Mouse (Mus musculus) adrenal gland, postnatal 25 days (tissue): ENCODE measurements at regions not wholly inside any gene's neighbourhood (a gene's known extent, or its start where the extent isn't known, plus 50 kb on each side); places are given as distances from the start of the nearest gene placed in this dataset.

ENCODE experiments used
- DNase-seq: peaks from one replicate; pipeline ENCODE4 v3.0.0; 2021; ENCODE audit warnings: mixed read lengths

DNA sequence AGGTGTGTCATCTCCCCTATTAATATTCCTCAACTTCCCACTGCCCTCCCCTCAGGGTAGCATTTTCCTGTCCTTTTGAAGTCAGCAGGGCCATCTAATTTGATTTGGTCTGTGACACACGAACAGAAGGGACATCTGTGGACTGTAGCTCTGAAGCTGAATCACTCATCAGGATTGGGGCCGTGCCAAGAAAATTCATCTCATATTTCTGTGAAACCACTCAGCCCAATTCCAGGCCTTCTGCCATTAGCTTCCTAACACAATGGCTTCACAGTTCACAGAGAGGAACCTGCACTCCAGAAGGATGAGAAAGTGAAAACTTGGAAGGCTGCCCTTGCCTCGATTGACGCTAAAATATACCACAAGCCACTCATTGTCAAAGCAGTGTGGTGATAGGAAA is 86.1 kb downstream of the Abhd5 start:
- DNase-seq, result peak; percentile 66

DNA sequence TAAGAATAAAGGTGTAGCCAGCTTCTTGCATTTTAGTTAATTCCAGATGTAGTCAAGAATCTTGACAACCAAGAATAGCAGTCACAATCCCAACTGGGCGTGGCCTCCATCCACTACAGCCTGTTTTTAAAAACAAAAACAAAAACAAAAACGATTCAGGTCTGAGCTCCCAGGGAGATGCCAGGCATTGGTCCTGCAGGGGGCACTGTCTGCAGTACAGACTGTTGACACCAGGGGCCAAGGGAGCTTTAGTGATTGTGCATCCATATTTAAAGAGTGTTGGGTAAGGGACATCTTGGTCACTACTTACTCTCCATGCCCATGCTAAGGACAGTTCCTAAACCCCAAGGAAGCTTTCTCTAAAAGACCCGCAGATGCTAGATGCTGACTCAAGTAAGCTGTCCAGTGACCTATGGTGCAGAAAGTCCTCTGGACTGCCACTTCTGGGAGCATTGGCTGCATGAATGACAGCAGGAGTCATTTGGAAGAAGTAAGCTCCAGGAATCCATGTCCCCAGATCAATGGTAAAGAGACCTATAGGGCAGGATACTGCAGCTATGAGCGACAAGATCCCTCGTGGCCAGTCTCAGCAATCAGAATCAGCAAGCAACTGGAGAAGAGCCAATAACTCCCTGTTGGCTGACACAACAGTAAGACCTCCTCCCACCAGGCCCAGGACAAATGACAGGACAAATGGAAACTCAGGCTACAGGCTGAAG is 95.1 kb downstream of the Abhd5 start:
- no peak for DNase-seq

DNA sequence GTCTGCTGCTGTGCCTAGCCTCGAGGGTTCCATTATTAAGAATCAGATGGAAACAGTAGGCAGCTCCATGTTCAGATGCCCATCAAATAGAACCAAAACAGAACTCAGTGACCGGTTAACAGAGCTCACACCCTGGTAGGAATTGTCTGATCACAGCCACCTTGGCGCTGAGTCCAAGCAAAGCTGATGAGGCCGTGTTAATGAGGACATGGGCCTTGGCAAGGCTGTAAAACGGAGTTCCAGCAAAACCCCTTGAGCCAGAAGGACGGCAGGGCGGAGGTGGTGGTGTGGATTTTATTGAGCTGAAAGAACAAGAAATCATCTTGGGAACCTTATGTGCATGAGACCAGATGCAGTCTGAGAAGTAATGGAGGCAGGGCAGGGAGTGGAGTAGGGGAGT is 96.2 kb downstream of the Abhd5 start:
- no peak for DNase-seq

DNA sequence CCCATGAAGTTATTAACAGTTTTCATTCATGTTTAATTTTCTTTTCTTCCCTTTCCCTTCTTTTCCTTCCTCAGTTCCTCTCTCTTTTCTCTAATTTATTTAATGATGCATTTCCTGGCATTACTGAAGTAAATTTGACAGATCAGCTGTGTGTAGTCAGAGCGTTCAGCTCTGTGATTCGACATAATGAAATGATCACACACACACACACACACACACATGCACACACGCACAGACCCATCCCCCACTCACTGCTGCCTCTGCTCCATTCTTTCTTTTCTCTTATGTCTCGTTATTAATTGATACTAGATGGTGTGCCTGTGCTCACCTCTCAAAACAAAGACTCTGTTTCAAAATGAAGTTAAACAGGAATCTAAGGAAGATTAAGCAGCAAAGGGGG is 96.9 kb downstream of the Abhd5 start:
- no peak for DNase-seq

DNA sequence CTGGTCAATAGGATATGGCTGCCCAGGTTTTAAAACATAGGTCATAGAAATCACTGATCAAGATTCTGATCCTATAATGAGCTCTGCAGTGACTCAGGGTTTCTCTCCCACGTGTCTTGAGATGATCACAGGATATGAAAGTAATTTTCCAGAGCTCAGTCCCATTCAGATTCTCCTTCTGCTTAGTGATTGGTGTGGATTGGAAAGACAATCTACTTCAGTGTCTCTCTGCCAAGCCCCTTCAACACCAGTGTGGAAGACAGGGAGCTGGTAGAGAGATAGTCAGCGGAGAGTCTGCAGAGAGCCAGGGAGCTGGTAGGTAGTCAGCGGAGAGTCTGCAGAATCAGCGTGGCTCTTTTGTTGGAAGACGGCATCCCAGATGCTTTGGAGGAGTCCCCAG is 99.1 kb downstream of the Abhd5 start:
- no peak for DNase-seq

DNA sequence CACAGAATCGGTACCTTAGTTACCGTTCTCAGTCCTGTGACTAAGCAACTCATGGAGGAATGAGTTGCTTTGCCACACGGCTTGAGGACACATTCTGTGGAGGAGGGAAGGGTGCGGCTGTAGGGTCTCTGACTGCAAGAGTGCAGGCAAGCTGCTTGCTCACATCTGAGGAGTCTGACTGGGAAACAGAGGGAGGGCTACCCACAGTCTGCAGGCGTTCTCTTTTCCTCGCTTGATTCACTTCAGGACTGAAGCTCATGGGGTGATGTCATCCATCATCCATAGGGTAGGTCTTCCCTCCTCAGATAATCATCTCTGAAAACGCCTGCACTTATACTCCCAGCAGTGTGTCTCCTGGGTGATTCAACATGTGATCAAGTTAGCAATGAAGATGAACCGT is 103.9 kb downstream of the Abhd5 start:
- no peak for DNase-seq

DNA sequence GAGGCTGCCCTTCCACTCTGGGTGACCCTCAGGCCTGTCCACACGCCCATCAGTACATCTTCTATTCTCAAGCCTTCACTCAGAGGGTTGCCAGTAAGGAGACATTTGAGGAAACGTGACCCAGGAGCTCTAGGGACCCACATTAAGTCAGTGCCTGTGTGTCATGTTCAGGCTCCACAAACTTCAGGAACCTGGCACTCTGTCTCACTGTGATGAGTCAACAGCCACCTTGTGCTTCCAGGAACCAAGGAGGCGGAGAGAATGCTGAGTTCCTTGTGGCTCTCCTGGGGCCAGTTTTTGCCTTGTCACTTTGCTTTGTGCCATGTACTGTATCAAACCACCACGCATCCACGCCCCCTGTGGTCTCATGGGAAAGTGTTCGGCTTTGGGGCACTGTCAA is 104.4 kb downstream of the Abhd5 start:
- no peak for DNase-seq

DNA sequence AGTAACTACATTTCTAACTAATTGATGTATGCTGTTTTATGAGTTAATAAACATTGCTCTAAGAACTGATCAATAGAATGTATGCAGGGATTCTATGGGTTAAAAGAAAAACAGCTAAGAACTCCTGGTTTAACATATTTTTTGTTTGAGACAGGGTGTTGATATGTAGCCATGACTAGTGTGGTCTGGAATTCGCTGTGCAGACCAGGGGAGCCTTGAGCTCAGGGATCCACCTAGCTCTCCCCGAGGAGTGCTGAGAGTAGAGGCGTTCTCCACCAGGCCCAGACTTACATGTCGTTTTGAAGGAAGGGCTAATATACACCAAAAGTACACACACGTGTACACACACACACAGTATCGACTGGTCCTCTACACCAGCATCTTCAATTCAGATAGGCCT is 108.1 kb downstream of the Abhd5 start:
- no peak for DNase-seq

DNA sequence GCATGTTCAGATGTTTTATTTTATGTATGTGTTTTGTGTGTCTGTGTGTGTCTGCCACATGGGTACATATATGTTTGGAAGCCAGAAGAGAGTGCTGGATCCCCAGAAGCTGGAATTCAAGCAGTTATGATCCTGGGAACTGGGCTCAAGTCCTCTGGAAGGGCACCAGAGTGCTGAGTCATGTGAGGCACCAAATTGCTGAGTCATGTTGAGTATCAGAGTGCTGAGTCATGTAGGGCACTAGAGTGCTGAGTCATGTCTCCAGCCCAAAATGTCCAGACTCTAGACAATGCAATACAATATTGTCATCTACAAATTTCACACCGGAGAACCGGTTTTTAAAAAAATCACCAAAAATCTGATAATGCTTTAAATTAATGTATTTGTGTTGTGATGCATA is 120.1 kb downstream of the Abhd5 start:
- DNase-seq, result peak; percentile 11

DNA sequence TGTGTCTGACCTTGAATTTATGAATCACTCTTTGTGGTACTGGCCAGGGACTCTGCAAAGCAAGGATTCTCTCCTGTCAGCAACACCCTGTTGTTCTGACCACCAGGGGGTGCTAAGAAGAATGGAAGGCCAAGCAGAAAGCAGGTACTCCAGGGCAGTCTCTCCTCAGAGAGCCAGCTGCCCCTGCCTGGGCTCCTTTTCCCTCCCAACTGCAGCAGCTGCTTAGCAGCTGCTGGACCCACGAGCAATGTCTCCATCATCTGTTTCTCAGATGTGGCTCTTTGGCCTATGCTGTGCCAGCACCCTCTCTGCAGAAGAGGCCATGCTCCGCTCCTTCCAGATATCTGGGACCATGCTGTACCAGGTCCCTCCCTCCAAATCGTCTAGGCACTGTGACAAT is 124.9 kb downstream of the Abhd5 start:
- peak; percentile 32 for DNase-seq

DNA sequence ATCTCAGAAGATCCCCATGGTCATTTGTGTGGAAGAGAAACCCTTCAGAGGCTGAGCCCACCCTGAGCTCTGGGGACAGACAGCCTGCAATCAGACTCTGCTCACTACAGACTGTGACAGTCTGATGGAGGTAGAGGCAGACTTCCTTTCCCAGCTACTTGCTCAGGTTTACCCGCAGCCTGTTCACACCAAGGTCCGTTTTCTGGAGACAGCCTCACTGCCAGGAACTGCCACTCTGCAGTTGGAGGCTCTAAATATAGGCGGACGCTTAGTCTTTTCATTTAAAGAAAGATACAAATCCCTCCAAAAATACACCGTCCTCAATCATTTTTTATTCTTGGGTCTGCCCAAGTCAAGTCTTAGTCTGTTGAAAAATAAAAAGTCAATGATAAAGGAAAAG is 135.6 kb downstream of the Abhd5 start:
- no peak for DNase-seq

DNA sequence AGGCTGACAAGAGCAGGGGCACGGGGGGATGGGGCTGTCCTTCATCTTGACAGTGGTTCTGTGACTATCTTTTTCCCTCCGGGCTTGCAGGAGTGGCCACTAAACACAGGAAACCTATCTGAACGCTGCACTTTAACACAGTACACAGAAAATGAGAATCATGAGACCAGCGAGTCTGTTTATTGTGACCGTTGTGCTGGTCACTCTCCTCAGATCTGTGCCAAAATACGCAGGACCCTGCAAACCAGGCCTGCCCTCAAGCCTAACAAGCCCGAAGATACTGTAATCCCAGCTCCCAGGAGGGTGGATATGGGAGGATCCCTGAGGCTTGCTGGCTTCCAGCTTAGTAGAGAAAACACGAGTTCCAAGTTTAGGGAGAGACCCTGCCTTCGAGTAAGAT is 143.3 kb downstream of the Abhd5 start:
- no peak for DNase-seq

DNA sequence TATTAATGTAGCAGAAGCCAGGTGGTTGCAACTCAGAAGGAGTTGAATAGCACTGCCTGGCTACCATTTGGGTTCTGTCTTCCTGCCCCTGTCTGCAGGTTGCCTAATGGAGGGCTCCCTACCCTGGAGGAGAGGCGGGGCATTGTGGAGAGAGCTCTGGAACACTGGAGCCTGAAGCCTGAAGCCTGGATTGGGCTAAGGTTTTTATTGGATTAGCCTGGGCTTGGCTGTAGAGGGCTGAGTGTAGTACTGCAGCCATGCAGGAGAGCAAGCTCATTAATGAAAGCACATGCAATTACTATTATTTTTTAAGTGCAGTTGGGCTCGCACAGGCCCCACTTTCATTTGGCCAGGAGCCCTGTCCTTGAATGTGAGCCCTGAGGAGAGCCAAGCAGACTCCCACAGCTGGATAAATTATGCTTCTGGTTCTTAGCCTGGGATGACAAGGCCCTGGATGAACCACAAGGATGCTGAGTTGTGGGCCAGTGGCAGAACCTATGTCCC is 145.1 kb downstream of the Abhd5 start:
- no peak for DNase-seq

DNA sequence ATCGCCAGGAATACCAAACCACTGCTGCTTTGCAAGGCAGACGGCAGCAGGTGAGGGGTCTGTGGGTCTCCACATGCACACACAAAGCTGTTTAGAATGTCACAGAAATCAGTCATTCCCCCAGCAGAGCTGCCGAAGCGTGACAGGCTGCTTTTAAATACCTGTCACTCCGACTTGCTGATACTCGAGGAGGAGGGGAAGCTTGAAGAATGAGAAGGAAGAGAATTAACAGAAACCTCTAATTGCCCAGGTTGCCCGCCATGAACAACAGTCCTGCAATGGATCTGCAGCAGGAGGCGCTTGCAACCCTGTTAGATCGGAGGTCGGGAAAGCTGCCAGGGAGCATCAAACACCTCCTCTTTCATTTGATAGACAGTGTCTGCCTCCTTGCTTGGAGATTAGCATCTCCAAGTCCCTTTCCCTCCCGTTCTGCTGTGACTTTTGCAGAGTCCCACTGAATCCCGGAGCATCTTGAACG is 150.5 kb downstream of the Abhd5 start:
- DNase-seq, result no peak

DNA sequence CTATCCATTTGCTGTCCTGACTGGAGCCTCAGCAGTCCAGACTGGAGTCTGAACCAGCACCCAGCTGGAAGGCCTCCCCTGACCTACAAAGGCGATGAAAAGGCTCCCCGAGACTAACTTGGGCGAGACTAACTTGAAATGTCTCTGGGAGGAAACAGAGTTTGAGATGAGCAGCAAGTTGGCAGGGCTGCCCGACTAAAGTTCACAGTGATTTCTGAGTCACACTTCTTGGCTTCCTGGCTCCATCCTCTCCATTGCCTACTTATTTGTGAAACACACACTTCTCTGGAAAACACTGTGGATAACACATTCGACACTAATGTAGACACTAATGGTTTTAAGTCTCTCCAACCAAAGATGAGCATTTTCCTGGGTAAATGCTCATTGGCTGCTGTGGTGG is 170.2 kb downstream of the Abhd5 start:
- DNase-seq, result peak; percentile 9

DNA sequence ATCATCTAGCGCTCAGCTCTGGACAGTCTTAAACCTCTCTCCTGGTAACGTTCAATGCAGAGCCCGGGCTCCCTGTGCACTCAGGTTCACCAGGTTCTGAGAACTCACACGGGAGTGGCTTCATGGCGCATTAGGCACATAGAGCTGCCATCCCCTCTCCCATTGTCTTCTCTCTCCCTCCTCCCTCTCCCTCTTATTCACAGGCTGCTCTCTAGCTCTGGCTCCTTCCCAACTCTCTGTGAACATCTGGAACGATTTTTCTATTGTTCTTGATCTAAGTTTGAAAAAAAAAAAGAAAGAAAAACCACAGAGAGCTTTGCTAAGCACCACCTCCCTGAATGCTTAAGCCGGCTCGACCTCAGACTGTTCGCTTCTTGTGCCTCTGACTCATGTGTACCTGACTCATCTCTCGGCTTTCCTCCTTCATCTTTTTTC is 174.2 kb downstream of the Abhd5 start:
- DNase-seq, result no peak

DNA sequence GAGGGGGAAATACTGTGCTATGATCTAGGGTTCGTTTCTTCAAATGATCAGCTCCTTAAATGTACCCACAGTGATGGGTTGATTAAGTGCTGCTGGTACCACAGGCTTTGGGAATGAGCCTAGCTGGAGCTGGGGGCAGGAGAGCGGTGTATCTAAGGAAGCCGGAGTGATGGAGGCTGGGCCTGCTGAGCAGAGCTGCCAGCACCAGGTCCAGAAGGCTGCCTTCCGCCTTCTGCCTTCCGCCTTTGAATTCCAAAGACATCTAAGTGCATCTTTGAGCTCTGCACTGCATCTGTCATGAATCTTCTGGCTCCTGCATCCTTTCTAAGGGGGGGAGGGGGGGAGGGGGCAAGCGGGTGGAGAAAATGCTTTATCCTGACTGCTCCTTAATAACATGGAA is 176.9 kb downstream of the Abhd5 start:
- DNase-seq, result no peak

DNA sequence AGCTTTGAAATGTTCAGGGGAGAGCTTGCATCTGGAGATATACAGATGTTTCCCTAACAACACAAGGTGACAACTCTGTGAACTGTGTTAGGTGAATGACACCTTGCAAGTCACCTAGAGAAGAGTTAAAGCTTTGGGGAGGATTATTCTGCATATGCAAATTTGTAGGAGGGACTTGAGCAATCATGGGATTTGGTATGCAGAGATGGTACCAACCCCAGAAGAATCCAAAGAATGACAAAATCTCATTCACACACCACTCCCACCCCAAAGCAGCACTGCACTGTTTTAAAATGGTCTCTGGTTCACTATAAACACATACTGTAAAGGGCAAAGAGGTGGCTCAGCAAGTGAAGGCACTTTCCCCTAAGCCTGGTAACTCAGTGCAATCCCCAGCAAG is 178.3 kb downstream of the Abhd5 start:
- no peak for DNase-seq

DNA sequence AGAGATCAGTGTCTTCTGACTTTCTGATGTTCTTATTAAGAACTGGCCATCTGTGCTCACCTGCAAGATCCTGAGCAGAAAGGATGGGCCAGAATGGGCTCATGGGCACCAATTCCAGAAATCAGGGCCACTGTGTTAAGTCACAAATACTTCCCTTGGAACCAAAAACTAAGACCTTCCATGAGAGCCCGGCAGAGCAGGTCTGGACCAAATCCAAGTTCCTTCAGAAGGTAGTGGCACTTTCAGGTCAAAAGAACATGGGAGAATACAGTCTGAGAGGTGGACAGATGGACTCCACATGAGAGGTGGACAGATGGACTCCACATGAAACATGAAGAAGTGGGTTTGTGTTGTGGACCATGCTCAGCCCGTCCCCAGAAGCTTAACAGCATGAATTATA is 180.4 kb downstream of the Abhd5 start:
- no peak for DNase-seq

DNA sequence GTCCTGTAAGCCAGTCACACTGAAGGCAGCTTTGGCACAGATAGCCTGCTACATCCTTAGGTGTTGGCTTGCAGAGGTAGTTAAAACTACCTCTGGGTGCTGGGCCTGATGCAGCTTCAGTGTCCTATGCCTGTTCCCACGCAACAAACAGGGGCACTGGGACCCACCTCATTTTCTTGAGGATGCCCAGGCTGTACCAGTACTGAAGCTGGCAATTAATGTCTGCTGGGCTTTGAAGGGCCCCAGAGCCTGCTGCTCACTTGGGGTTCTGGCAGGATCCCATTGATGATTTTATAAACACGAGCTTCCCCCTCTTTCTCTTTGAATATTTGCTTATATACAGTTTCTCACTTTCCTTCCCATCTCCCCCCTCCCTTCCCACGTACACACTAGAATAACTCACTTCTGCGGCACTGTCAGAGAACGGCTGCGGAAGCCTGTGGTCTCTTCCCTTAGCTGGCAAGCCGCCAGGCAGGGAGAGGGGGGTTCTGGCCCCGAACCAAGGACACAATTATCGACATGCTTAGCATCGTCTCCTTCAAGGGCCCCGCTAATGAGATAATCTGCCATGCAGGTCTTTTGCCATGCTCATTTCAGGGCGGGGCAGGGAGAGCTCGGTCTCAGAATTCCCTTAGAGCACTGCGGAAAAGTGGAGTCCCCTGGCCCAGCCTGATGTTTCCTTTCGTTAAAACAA is 182.9 kb downstream of the Abhd5 start:
- no peak for DNase-seq

DNA sequence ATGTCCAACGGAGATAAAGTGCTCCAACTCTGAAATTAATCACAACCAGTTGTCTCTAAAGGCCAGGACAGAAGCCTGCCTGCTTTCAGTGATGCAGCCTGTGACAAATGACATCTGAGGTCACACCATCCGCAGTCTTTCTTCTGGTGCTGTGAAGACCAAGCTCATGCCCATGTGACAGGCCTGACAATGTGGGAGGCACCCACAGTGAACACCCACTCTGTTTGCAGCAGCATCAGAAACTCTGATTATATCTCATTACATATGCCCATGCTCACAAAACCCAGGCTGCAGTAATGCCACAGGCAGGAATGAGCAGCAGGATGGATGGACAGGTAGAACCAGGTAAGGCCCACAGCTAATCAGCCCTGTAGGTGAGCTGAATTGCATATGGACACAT is 183.6 kb downstream of the Abhd5 start:
- no peak for DNase-seq

DNA sequence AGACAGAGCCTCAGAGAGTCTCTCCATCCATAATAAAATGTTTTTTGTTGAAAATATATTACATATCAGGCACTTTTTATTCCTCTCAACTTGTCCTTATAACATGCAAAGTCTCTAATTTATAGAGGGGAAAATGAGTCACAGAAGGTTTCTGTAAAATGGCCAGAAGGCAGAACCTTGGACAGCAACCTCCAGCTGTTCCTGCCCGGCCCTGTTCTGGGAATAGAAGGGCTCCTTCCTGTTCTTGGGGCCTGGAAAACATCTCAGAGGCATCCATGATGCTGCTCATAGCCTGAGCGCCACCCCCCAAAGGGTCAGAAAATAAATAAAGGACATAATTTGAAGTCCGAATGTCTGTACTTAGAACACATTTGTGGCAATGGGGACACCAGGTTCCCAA is 188.7 kb downstream of the Abhd5 start:
- DNase-seq, result no peak

DNA sequence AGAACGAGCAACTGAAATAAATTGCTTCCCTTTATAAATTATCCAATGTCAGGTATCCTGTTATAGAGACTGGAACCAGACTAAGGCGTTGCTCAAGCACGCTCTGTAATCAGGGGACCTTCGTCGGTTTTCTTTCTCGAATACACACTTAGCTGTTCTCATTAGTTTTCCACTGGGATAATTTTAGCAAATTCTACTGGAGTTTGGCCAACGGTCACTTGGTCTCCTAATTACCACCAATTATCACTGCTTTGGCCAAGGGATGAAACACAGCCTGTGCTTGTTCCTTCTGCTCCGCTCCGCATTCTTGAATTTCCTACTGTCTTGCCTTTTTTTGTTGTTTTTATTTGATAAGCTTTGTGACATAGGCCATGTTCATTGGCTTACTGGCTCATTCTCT is 191.1 kb upstream of the Topaz1 start:
- DNase-seq, result no peak

DNA sequence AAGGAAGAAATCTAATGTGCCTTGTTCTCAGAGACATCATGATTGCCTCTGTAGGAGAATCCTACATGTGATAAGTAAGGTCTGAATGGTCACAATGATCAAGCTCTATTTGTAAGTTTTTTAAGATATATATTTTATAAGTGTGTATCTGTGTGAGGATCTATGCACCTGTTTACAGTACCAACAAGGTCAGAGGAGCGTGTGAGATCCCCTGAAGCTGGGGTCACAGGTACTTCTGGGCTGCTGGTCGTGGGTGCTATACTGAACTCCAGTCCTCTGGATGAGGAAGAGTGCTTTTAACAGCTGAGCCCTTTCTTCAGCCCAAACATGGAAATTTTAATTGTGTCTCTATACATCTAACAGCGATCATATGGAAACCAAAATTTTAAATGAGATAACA is 181.1 kb upstream of the Topaz1 start:
- no peak for DNase-seq
